Mouse (Mus musculus): Measurements from ENCODE around the gene Cenpb.

Gene Cenpb

DNA sequence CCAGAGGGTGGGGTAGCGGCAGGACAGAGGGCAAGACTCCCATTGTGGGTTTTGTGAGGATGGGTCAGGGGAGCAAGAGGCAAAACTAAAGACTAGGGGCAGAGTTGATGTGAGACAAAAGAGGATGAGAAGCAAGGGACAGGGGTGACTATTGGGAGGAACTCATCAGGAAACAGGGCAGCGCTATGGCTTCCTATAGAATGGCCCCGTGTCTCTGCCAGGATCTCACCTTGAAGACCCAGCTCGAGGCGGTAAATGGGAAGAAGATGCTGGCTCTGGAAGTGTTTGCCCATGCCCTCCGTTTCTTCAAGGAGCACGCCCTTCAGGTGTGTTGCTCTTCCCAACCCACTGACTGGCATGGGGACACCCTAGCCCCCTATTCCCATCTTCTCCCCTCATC lies 41.1 kb downstream of the Cenpb start:
- DNase-seq (ENCODE audit: low spot score), result no peak

DNA sequence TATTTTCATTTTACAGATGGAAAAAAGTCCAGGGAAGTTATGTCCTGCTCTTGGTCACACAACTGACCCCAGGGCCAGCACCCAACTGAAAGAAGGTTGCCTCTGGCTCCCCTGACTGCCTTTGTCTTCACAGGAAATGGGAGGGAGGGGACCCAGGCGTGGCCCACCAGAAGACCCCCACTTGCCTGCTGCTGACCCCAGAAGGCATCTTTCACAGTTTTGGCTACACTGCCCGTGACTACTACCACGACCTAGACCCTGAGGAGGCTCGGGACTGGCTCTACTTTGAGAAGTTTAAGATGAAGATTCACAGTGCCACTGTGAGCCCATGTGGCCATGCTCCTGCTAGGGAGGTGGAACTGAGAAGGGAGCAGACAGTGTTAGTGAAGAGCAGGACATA lies 41.6 kb downstream of the Cenpb start:
- no peak for DNase-seq (ENCODE audit: low spot score)

DNA sequence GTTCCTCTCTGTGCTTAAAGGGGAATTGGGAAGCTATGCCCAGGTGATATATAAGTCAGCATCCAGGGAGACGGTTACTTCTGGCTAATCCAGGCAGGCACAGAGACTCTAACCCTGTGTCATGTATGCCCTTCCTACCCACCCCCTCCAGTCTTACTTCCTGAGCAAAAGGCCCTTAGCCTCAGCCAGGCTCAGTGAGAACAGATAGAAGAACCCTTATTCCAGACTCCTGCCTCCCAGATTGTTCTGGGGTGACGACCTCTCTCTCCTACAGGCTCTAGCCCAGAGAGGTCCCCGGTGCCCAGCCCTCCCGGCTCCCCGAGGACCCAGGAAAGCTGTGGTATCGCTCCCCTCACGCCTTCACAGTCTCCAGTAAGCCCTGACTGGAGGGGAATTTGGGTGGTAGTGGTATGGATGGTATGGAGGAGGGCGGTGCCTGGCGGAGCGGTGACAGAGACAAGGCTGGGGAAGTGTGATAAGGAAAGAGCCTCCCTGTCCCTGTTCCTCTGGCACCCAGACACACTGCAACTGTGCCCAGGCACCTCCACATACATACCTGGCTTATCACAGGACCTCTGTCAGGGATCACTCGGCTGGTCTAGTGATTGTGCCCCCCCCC lies 44.2 kb downstream of the Cenpb start:
- peak; percentile 1 for DNase-seq (ENCODE audit: low spot score)

DNA sequence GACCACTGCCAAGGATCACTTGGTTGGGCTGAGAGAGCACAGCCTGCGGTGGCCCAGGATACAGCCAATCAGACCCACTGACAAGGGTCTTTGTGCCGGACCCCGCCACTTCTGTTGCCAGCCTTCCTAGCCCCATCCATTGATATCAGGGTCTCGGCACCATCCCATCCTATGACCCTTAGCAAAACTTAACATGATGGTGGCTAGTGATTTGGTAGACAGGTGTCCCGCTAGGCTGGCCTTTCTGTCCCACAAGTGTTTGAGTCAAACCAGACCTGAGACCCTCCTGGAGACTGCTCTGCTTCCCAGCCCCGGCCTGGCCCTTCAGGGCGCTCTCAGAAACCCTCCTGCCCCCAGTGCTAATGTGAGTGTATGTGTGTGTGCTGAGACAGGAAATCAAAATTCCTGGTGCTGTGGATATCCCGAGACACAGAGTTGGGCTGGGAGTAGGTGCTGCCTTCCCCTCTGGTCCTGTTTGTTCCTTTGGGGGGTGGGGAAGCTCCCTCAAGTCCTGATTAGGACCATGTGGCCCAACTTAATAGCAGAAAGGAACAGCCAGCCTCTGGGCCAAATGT lies 45.0 kb downstream of the Cenpb start:
- no peak for DNase-seq (ENCODE audit: low spot score)

DNA sequence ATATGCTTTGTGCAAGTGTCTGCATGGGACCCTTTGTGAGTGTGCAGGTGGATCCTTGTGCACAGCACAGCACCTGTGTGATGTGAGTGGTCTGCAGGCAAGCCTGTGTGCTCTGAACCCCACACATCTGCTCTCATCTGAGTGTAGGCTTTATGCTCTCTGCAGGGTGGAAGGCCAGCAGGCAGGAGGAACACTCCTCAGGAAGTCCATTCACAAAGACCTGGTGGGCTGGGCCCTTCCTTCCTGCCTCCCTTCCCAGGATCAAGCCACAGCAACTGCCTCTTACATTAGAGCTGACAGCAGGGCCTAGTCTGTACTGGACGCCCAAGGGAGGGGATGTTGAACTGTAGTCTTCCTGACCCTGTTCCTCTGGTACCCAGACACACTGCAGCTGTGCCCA lies 45.5 kb downstream of the Cenpb start:
- peak; percentile 2 for DNase-seq (ENCODE audit: low spot score)

DNA sequence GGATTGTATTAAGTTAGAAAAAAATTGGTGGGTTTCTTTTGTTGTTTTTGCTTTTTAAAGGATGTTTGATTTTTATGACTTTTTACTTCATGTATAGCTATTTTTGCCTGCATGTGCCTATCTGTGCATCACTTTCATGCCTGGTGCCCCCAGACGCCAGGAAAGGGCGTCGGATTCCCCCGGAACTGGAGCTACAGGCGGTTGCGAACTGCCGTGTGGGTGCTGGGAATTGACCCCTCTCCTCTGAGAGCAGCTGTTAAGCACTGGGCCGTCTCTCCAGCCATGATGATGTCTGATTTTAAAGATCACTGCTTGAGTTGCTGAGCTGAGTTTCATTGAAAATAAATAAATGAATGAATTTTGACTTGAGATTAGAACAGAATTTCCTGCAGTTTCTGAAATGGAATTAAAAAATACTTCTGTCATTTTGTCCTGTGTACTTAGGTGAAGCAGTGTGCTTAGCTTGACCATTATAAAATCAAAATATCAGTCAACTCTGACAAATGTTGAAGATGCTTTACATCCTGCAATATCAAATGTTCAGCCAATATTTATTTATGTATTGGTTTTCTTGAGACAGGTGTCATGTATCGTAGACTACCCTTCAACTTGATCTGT lies 46.8 kb downstream of the Cenpb start, which contains the start of gene Gm11037:
Gene Gm11037, plus strand, starts transcription at position 568 of the 618 bp plus-strand sequence.
- DNase-seq (ENCODE audit: low spot score), result peak; percentile 1

DNA sequence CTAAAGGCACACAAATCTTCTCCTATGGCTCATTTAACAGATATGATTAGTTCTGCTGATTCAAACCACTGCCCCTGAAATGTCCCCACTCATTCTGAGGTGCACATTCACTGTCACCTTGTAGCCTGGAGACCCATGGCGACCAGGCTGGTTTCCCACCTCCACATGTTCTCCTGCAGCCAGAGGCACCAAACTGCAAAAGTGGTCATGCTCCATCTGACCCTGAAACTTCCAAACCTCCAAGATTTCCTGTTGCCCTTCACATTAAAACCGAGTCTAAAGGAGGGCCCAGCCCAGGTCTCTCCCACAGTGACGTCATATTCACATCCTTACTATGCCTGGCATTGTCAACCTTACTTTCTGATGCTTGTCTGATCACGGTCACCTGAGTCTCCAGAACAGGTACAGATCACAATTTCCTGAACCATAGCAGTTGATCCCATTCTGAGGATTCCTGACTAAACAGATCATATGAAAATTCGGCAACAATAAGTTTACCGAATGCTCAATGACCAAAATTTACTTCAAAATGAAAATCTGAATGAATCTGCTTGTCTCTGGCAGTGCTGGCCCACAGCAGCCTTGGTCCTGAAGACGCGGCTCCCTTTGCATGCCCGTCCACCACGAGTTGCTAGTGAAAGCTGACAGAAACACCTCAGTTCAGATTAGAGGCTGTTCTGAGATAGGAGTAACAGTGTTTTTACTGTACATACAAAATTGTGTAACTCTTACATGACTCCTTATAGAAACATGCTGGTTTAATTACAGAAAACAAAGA lies 47.6 kb downstream of the Cenpb start:
- DNase-seq (ENCODE audit: low spot score), result peak; percentile 2

DNA sequence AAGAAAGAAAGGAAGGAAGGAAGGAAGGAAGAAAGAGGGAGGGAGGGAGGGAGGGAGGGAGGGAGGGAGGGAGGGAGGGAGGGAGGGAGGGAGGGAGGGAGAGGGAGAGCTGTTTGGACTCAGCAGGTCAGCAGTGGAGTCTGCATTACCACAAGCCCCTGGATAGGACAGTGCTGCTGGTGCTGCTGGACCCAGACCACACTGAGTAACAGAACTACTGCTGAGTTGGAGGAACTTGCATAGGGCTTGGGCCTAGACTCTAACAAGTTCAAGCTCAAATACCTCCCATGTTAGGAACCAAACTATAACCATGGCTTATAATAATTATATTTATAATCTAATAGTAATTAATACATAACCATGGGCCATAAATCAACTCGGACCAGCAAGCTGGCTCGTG lies 49.0 kb downstream of the Cenpb start:
- DNase-seq (ENCODE audit: low spot score), result peak; percentile 1

DNA sequence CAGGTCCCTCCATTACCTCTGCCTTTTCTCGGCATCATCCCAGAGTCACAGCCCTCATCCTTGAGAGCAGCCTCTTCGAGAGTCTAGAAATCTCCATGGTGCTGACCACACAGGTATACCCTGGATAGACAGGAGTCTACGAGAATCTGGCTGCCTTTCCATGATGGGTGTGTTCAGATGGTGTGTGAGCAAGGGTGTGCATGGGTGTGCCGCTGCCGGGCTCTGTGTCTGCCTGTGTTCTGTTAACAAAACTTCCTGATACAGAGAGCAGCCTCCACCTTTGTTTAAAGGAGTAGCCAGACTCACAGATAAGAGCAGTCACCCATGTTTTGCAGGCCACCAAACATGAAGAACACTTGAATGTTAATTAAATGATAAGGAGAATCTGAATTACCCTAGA lies 50.0 kb downstream of the Cenpb start:
- DNase-seq (ENCODE audit: low spot score), result peak; percentile 2

DNA sequence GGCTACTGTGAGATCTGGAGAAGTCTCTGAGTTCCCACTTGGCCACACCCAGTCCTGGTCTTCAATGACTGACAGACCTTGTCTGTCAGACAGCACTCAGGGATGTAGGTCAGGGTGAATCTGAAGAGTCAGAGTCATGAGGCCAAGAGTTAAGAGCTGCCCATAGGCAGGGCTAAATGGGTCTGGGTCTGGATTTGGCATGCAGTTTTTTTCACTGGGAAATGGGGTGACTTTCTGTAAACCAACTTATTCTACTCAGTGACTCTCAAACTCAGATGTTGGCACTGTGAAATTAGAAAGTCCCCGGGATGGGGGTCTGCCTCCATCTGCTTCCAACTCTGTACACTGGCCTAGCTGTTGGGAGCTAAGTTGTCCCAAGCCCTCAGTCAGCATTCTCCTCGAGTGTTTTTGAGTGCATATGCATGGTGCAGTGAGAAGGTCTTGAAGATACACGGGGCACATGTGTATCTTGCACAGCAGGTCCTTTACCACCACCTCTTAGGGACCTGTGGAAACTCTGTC lies 51.2 kb downstream of the Cenpb start:
- DNase-seq (ENCODE audit: low spot score), result peak; percentile 1

DNA sequence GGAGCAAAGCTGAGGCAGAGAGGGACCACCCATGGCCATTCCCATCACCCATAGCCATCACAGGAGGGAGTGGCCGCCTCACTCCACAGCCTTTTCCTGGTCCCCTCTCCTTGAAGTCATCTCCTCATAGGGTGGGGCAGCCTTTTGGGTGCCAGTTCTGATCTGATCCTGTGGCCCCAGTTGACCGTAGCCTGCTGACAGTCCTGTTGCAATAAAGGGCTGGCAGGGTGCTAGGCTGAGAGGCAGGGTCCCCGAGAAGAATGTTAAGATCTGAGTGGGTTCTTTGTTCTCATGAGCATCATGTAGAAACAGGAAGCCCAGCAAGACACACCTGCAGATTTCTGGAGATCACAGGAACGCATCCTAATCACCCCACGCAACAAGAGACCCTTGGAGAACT lies 51.7 kb downstream of the Cenpb start:
- DNase-seq (ENCODE audit: low spot score), result peak; percentile 3

DNA sequence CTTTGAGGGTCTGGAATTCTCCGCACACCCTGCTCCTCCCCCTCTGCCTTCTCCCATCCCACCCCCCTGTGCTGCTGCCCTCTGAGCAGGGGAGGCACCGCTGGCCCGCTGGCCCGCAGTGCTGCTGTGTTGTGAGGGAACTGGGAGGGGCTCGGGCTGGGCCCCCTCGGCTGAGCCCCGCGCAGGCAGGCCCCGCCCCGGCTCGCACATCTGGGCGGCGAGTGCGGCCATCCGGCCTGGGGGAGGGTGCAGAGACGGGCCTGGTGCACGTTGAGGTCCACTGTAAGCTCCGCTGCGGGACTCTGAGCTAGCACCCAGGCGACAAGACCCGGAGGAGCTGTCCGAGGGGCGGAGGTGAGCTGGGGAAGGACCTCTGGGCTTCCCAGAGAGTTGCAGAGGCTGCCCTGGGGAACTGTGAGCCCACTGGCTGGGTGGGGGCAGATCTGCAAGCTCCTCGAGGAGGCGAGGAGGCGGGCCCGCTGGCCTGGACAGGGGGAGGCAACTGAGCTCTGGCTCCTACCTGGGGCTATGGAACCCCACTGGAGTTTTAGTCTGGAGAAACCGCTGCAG lies 52.6 kb downstream of the Cenpb start, which contains the start of gene Hspa12b:
Gene Hspa12b, plus strand, starts transcription at position 120 of the 570 bp plus-strand sequence.
- DNase-seq (ENCODE audit: low spot score), result peak; percentile 40

DNA sequence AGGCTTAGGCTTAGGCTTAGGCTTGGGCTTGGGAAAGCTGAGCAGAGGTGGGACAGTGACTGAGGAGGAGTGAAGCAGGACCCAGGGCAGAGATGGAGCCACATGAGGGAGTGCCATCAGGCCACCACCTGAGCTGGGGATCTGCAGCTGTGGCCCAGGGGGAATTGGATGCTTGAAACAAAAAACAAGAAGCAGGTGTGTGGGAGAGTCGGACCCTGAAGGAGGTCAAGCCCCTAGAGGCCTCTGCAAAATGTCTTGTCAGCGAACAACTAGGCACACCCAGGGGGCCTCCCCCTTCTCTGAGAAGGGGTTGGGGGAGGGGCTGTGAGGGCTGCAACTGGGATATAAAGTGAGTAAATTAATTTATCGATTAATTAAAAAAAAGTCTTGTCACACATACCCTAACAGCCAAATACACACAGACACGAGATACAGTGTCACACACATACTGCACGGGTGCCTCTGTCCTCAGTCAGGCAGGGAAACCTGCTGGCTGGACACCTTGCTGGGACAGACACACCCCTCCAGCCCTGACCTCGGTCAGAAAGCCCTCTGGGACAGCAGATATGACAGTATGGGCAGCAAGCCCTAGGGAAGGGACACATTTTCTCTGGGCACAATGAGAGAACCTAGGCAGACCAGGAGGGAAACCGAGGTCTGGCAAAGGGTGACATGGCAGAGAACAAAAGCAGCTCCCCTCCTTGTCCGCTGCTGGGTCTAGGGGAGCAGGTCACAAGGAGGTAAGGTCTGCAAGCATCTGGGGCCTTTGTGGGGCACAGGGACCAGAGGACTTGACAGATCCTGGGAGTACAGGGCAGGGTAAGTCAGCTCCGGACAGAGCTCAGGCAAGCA lies 53.7 kb downstream of the Cenpb start:
- DNase-seq (ENCODE audit: low spot score), result peak; percentile 2
